Mouse (Mus musculus) T-helper 2 cell (primary cell): ENCODE data around the gene Wdr34.

Source experiments
- in situ Hi-C: fragments of 300-600 bp; cut with MboI, MseI; formaldehyde crosslinking; loops from one replicate; pipeline ENCODE4 v1.15.1; 2025; ENCODE audit warnings: high pct_unique_total_duplicates

Gene Wdr34

DNA sequence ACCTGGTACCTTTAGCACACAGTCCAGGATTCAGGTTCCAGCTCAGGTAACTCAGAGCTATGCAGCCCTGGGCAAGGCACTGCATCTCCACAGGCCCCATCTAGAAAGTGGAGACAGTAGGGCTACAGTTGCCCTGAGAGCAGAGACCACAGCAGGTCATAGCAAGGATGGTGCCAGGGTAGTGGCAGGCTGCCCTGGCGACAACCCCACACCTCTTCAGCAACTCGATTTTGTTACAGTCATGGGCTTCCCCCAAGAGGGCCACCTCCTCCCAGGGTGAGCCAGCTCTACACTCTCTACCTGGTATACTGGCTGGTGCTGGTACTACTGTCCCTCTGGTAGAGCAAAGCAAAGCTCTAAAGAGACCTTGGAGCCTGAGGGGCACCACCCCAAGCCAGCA lies 10.9 kb downstream of the Wdr34 start:
- in situ Hi-C loops = no loop called here

DNA sequence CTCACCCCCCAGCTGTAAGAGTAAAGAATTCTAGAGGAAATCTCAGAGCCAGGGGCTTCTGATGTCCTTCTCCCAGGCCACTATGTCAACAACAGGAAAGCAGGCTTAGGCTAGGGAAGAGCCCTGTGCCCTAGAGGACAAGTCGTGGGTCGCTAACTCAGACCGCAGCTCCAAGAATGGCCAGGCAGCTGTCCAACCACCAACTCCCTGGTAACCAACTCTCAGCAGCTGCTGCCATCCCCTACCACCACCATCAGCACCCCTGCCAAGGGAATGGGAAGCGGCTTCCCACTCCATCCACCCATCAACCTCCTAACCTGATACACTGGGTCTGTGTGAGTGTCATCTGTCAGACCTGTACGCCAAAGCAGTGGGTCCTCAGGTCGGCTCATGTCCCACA lies 15.7 kb downstream of the Wdr34 start:
- in situ Hi-C loops = no loop called here

DNA sequence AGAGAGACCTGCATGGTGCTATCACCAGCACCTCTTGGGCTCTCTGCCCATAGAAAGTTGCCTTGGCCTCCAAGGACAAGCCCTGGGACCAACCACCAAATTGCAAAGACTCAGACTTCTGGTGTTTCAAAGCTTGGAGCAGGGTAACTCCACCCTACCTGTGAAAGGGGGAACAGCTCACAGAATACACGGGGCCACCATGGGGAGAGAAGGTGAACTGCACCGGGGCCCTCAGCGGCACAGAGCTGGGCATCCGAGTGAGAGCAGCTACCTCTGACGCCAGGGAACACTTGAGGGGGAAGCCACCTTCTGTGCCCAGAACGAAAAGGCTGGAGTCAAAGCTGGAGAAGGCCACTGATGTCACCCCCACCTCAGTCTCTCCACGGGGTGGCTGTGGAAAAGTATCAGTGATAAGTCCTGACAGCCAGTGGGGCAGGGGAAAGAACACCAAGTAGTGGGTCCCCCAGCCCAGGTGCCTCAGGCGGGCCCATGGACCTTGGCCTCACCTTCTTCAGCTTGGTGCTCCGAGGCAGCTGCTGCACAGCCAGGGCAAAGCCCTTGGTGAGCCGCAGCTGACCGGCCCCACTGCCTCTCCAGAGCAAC lies 16.3 kb downstream of the Wdr34 start:
- in situ Hi-C loops = no loop called here

DNA sequence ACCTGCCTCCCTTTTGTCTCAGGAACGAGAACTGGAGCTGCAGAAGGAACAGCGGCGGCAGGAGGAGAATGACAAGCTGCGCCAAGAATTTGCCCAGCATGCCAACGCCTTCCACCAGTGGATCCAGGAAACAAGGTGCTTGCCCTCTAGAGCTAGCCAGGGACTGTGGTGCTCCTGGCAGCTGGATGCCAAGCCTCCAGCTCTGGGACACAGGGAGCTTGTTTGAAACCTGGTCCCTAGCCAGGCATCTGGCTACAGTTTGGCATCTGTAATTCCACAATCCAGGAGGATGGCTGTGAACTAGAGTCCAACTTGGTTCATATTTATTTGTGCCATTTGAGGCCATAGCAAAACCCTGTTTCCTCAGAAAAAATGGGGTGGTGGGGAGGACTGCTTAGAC lies 21.7 kb downstream of the Wdr34 start:
- in situ Hi-C loops = loop anchor here (5.0 kb wide), 1 partner anchor 40 kb away; no protein-coding TSS in a partner anchor

DNA sequence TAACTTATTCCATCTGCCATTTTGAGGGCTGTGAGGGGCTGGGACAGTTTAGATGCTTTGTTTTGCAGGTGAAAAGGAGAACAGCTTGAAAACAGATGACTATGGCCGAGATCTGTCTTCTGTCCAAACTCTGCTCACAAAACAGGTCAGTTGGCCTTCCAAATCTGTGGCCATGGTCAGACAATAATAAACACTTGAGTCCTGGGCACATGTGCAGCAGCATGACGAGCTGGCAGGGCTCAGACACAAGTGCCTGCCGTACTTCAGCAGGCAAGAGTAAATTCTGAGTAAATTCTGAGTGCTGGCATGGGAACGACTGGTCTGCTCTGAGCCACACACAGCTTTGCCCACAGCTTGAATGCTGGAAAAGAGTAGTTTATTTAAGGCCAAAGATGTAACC lies 23.2 kb downstream of the Wdr34 start:
- in situ Hi-C loops = loop anchor here (5.0 kb wide), 1 partner anchor 38 kb away; no protein-coding TSS in a partner anchor

DNA sequence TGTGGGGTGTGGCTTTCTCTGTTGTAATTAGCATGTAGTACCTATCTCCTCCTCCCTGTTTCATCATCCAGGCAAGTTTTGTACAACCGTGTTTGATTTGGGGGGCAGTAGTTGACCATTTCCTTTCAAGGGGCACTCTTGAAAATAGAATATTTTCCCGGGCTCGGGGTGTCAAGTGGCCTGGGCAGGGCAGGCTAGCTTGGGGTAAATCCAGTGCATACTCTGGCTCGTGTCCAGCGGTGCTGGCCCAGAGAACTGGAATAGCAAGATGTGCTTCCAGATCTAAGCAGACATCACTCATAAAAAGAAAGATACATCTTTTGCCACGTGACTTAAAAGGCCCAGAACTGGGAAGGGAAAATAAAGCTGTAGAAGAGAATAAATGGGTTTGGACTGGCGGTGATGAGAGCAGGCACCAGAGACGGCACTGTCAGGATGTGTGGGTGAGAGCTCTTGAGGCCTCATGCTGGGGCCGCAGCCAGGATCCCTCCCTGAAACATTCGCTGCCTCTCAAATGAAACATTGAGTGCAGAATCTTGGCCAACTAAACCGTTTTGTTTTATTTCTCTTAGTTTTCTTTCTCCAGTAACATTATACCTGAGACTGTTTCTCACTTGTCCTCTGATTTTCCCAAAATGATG lies 34.2 kb downstream of the Wdr34 start:
- in situ Hi-C loops = loop anchor here (10.0 kb wide), 1 partner anchor 1880 kb away; no protein-coding TSS in a partner anchor

DNA sequence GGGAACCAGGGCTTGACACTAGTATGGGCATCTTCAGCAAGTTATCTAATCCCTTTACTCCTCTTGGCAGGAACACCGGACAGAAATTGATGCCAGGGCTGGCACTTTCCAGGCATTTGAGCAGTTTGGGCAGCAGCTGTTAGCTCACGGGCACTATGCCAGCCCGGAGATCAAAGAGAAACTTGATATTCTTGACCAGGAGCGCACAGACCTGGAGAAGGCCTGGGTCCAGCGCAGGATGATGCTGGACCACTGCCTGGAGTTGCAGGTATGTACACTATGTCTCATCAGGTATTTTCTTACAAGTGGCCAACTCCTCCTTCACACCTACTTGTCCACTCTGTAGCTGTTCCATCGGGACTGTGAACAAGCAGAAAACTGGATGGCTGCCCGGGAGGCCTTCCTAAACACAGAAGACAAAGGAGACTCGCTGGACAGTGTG lies 37.8 kb downstream of the Wdr34 start:
- in situ Hi-C loops = loop anchor here (10.0 kb wide), 1 partner anchor 1884 kb away; no protein-coding TSS in a partner anchor

DNA sequence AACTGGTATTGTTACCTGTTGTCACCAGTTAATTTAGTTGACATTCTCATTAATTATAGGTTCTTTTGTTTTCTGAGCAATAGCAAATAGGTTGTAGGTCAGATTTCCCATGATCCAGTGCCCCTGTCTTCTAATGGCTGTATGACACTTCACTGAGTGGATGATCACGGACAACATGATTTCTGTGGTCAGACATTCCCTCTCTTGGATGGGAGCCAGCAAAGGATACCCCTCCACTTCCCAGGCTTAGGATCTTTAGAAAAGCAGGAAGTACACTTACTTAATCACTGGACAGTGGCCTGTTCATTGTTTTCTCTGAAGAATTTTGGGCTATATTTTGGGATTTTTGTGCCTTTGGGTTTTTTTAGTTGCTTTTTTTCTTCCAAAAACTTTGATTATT lies 39.6 kb downstream of the Wdr34 start:
- in situ Hi-C loops = loop anchor here (10.0 kb wide), 1 partner anchor 854 kb away; no protein-coding TSS in a partner anchor

DNA sequence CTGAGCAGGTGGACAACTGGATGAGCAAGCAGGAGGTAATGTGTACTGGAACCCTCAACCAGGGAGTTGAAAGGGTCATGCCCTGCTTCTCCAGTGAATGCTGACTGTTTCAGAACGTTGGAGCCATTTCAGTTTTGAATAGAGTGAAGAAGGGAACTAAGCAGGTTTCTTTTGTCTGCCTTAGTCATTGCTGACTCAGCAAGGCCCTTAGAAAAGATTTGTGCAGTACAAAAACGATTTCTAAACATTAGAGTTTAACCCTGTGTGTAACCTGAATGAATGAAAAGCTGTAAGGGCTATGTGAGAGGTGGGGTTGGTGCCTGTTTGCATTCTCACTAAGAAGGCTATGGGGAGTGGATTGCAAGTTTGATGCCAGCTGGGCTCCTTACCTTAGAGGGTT lies 56.7 kb downstream of the Wdr34 start:
- in situ Hi-C loops = loop anchor here (10.0 to 25.0 kb wide), 2 partner anchors 323 to 1995 kb away; no protein-coding TSS in a partner anchor
